Mouse (Mus musculus) c-Kit-positive CD71-positive TER-119-negative erythroid progenitor cells, embryonic 14.5 days (primary cell): Measurements from ENCODE around the gene Unc79.

Source experiments
- DNase-seq: peaks from one replicate; pipeline ENCODE4 v3.0.0-alpha.2; 2013; ENCODE audit warnings: low read depth

Gene Unc79

DNA sequence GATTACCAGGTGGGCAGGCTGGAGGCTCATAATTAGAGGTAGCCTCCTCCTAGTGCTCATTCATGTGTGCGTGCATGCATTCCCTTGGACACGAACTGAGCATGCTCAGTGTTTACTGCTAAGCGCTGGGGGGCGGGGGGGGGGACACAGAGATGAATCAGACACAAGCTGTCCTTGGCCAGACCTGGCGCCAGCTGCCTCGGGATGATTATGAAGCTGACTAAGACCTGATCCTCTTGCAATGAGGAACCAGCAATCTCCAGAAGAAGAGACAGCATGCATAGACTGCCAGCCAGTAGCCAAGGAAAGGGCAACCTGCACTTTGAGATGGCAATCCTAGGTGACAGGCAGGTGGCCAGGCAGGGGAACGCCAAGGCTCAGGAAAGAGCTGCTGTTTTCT is 256.9 kb downstream of the Unc79 start:
- no peak for DNase-seq

DNA sequence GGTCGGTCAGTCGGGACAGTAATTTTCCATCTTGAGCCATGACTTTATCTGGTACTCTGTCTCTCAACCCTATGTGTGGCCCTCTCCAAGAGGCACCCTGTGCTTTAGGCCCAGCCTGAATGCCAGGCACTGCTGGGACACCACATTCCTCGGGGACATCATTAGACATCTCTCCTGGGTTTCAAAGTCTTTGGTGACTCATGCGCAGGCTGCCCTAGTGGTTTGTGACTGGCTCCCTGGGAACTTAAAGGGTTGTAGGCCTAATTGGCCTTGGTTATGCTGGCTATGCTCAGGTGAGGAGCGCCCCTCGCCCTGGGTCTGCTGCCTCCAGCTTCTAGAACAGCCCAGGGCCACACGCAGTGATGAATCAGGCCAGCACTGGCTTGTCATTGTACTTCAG is 260.9 kb downstream of the Unc79 start:
- DNase-seq = no peak

DNA sequence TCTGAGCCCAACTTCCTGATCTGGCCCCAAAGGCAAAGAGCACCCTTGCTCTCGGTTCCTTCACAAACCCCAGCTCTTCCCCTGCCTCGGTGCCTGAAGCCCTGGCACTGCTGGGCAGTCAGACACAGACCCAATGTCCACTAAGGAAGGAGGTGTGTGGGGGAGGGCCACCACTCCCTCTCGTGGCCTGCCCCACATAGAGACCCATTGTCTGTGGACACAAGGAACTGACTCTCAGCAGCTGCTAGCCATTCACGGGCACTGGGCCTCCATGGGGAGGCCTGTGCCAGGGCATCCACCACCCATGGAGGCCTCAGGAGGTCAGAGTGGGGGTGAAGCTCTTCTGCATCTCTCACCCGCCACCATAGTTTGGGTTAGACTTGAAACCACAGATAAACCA is 262.4 kb downstream of the Unc79 start:
- DNase-seq = no peak

DNA sequence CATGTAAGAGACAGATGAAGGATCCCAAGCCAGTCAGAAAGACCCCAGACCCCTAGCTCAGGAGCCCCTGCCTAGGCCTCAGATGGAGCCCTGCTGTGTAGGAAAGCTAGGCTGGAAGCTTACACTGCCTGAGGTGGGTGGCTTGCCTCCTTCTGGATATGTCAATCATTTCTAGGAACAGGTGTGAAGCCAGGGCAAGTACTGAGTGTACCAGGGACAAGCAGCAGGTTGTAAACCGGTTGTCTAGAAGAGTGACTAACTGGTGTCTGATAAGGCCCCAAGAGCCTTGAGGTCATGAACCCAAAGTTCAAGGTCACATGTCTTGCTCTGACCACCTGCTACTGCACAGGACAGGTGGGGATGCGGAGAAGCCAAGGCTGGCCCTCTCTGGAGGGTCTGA is 264.9 kb downstream of the Unc79 start:
- no peak for DNase-seq

DNA sequence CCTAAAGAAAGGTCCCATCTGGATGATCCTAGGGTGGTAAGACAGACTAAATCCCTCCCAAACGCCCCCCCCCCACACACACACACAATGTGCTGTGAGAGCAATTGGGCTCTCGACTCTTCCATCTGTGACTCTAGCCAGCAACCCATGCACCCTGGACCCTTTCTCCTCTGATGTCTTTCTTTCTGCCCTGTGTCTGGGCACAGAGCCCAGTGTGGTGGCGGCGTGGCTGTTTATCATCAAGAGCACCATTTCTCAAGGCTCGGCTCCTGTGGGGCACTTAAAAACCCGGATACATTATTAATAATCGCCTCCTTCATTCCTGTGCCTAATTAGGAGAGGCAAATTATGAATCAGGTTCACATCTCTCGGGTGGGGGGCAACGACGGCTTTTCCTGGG is 265.6 kb downstream of the Unc79 start:
- DNase-seq = no peak

DNA sequence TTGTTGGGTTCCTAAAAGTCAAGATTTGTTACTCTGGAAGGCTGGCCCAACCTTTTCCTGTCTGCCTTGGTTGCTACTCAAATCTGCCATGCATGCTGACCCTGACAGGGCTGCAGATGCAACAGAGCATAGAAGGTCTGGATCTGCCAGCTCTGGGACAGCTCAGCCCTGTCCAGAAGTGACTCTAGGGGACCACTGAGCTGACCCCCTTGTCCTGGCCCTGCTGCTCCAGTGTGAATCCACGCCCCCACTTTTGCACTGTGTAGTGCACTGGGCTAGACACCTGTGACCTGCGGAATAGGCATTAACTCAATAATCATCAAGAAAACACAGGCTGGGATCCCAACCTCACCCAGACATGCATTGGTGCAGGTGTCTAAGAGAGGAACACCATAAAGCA is 266.1 kb downstream of the Unc79 start:
- DNase-seq = no peak

DNA sequence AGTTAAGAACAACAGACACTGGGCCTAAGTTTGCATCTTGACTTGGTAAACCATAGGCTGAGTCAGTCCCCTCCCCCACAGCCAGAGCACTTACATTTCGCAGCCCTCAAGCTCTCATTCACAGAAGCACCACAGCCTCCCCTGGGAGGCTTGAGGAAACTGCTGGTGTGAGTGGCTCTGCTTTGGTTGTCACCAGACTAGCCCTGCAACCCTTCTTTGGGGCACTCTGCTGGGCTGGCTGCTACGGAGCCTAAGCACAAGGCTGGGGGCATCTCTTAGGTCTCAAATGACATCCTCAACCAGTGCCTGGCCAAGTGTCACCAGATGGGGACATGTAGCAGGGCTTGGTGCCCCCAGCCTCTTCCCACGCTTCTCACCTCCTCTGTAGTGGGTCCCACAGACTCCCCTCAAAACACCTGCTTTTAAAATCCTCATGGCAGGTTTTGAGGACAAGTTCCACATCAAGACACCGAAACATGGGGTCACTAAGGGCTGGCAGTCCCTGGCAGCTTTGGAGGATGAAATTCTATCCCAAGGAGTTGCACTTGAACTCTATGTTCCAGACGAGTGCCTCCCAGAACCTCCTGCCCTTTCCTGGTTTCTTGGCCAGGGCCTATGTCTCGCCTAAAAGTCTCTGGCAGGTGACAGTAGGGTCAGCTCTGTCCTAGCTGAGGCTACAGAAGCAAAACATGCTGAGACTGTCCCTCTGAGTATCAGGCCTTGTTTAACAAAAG is 267.4 kb downstream of the Unc79 start:
- DNase-seq = no peak

DNA sequence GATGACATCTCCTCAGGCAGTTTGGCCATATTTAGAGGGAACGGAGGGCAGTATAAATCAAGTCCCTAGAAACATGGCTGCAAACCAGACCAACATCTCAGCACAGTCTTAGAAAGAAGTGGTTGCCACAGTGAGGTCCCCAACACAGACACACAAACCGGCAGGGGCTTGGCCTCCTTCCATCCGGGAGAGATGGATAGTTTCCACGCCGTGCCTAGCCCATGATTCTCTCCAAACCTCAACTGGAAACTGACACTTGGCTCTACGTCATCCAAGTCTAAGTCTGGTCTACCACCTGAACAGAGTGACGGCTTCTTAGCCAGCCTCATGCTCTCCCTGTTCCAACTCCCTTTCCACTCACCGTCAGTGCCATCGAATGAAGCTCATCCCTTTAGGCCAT is 275.0 kb downstream of the Unc79 start:
- no peak for DNase-seq

DNA sequence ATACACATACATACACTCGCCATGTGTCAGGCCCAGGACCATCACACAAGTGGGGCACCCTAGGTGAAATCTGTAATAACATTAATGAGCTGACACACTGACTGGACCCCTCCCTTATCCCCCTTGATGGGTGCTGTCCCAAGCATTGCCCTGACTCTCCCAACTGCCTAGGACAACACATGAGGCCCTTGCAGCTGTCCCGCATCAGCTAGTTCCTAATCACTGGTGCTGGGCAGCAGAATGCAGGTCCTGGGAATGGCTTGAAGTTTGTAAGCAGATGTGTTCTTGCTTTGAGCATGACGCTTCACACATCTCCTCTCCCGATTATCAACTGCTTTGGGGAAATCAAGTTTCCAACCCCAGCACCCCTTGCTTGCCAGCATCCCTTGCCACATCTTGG is 277.5 kb downstream of the Unc79 start:
- no peak for DNase-seq

DNA sequence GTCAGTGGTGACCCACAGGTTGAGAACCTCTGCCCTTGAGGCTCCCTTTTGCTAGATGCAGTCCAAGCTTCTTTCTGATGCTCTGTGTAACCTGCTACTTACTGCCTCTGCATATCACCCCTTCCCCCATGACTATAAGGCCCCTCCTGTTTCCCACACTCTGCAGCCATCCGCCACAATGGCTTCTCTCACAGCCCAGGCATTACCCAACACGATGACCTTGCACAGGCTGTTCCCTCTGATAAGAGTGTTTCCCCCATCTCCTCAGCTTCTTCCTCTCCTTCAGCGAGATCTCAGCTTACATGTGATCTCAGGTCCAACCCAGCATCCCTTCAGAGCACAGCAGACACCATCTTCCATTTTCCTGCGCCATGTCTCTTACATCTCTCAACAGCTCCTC is 280.4 kb downstream of the Unc79 start:
- no peak for DNase-seq
